In genomic region chr11:118269827-118270226, GRCm38 (mm10) we compare ENCODE assay signal across 8 mouse cellular contexts. TPM values are rescaled to one million over a fixed set of nuclear protein-coding genes. Genes with fewer than 3 reads are reported as not detected.
DNase-seq lines count a peak whose midpoint lies in the region; TF ChIP-seq lines count a peak whose summit lies in the region.

No protein-coding gene starts in this region.

- 0 out of 2 replicates have a peak, but pooled peaks have one; percentile 4 for TF ChIP-seq CTCF in lung, adult 2 months (IDR thresholded peaks at IDR 0.05; ENCODE audit: insufficient read depth, low read length)

- 95% methylated on average over 3 of the region's 3 CpGs for WGBS in lung, adult 2 months

- DNase-seq in cerebellum, postnatal 36 days: peak; percentile 48 to 50
- no peak for DNase-seq in cerebellum, adult 11 months
- no peak for DNase-seq in lung, adult 2 months
- no peak for DNase-seq in lung, postnatal 25 days (ENCODE audit: low spot score)
- peak; percentile 56 for DNase-seq in T-cell, adult 2 months (ENCODE audit: low spot score)
- peak; percentile 38 to 75 for DNase-seq in spleen, postnatal 10 days (ENCODE audit: low spot score in 2 of 2)
- no peak for DNase-seq in gastrocnemius, postnatal 14 days
- no peak for DNase-seq in frontal cortex, postnatal 14 days (ENCODE audit: low spot score in 2 of 2)

- intact Hi-C loops in gastrocnemius, postnatal 14 days (cut with DNase I; ENCODE audit: low total_unique reads): no loop called here

- no peaks in the 10 kb centered on the region for H3K4me1 ChIP-seq in lung, adult 2 months (ENCODE audit: control insufficient read depth, insufficient read depth, low read length)

- no peak overlapping the region for H3K4me3 ChIP-seq in lung, adult 2 months (replicated peaks; ENCODE audit: extremely low read depth, low read depth, low read length)

- TF ChIP-seq POLR2A in lung, adult 2 months (IDR thresholded peaks at IDR 0.05; ENCODE audit: borderline replicate concordance, extremely low read depth, low read depth, low read length): no peak

RNA-seq across cellular contexts. Expression of gene Usp36, which starts 20.2 kb away (rescaled TPM):
- polyA plus RNA-seq in lung, adult 2 months (2012; rRNA removed): 18.2 and 19.0 TPM in 2 replicates
- total RNA-seq in gastrocnemius, postnatal 14 days (2021): 1 to 10 TPM; 9.8 TPM

RNA-seq across cellular contexts. Expression of gene Cyth1, which starts 21.4 kb away (rescaled TPM):
- polyA plus RNA-seq in lung, adult 2 months (2012; rRNA removed): 23.1 and 24.0 TPM in 2 replicates
- total RNA-seq in gastrocnemius, postnatal 14 days (2021): 10 to 100 TPM; 23.3 to 31.2 TPM

Comparison
In these comparisons a context has a peak if more than half of its experiments do, and no peak if none do; other contexts are left out.
1. DNase-seq: peak in cerebellum, postnatal 36 days (2 of 2), T-cell, adult 2 months (single experiment) and spleen, postnatal 10 days (2 of 2); none in cerebellum, adult 11 months (single experiment), lung, adult 2 months (single experiment), lung, postnatal 25 days (single experiment), gastrocnemius, postnatal 14 days (single experiment) and frontal cortex, postnatal 14 days (0 of 2).